ENCODE assay signal across 15 mouse cellular contexts in the genomic region with DNA sequence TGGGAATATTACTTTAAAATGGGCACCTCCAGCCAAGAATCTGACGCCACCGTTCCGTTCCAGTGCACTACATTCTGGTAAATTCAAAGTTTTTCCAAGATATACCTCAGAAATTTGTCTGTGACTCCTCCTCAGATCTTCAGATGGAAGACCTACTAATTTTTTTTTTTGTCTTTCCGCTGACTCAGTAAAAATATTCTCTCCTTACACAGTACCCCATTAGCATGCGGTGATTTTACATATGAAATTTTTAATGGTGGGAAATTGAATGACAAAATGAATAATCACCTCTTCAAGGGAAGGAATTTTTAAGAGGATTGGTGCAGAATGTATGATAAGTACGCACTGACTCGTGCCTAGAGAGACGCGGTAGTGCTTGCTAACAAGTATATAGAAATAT. TPM values are rescaled to one million over a fixed set of nuclear protein-coding genes. Genes with fewer than 3 reads are reported as not detected.
DNase-seq lines count a peak whose midpoint lies in the region; ATAC-seq and TF ChIP-seq lines count a peak whose summit lies in the region.
"Had no signal": no experiment of that assay in that cellular context is flagged by ENCODE, and none has a peak within 500 bp of the region (broad histone marks: within the 10 kb centered on the region; RNA-seq: fewer than 3 reads in every experiment).

No protein-coding gene starts in this region.

- H3K4me3 ChIP-seq in hindbrain, embryonic 13.5 days: no peak overlapping the region
- no peak overlapping the region for H3K4me3 ChIP-seq in hindbrain, embryonic 10.5 days
- H3K4me3 ChIP-seq in testis, adult 2 months (ENCODE audit: control insufficient read depth, low read depth, low read length): peak overlapping the region; percentile 84; the same call in 1 of the 2 replicates
- no peak overlapping the region for H3K4me3 ChIP-seq in liver, embryonic 13.5 days (replicated peaks)

- H3K4me1 ChIP-seq in hindbrain, embryonic 13.5 days (replicated peaks): peaks cover 25% of the 10 kb centered on the region
- H3K4me1 ChIP-seq in hindbrain, embryonic 10.5 days (replicated peaks): peaks cover 28% of the 10 kb centered on the region
- peaks cover 2% of the 10 kb centered on the region; the same call in 1 of the 2 replicates for H3K4me1 ChIP-seq in testis, adult 2 months (ENCODE audit: control insufficient read depth, insufficient read depth, low read length)
- peaks cover 43% of the 10 kb centered on the region for H3K4me1 ChIP-seq in liver, embryonic 13.5 days (replicated peaks)

- no peak for DNase-seq in hindbrain, embryonic 10.5 days (ENCODE audit: low spot score)
- DNase-seq in testis, postnatal 10 days (ENCODE audit: low spot score): no peak
- no peak for DNase-seq in liver, embryonic 13.5 days
- DNase-seq in embryo, embryonic 10.5 days (ENCODE audit: low spot score): no peak
- DNase-seq in heart, adult 11 months: no peak
- DNase-seq: kidney, adult 8-10 months; kidney, postnatal 4 days had no signal

- no peaks in the 10 kb centered on the region for H3K9me3 ChIP-seq in hindbrain, embryonic 13.5 days
- no peaks in the 10 kb centered on the region for H3K9me3 ChIP-seq in hindbrain, embryonic 10.5 days
- no peaks in the 10 kb centered on the region for H3K9me3 ChIP-seq in liver, embryonic 13.5 days (replicated peaks)
- H3K9me3 ChIP-seq: forebrain, embryonic 15.5 days; heart, embryonic 15.5 days had no signal

- TF ChIP-seq CTCF in testis, adult 2 months (IDR thresholded peaks at IDR 0.05; ENCODE audit: control insufficient read depth, insufficient read depth, insufficient replicate concordance, low read depth, low read length): no peak

- no peaks in the 10 kb centered on the region for H3K27me3 ChIP-seq in hindbrain, embryonic 13.5 days
- no peaks in the 10 kb centered on the region for H3K27me3 ChIP-seq in hindbrain, embryonic 10.5 days (ENCODE audit: insufficient read depth, poor library complexity, severe bottlenecking)
- H3K27me3 ChIP-seq in testis, adult 2 months (ENCODE audit: control insufficient read depth, insufficient read depth, low read length): no peaks in the 10 kb centered on the region
- 0 out of 2 replicates have a peak, but pooled peaks cover 5% of the 10 kb centered on the region for H3K27me3 ChIP-seq in liver, embryonic 13.5 days
- H3K27me3 ChIP-seq: forebrain, embryonic 15.5 days; heart, embryonic 15.5 days had no signal

- H3K27ac ChIP-seq in hindbrain, embryonic 13.5 days: peak overlapping the region; percentile 99; the same call in 1 of the 2 replicates
- no peak overlapping the region for H3K27ac ChIP-seq in hindbrain, embryonic 10.5 days
- peak overlapping the region; percentile 99 for H3K27ac ChIP-seq in testis, adult 2 months (ENCODE audit: control insufficient read depth, insufficient read depth, low read depth, low read length)
- no peak overlapping the region for H3K27ac ChIP-seq in liver, embryonic 13.5 days

- no peak for ATAC-seq in hindbrain, embryonic 13.5 days (ENCODE audit: low FRiP score)
- ATAC-seq in liver, embryonic 13.5 days (ENCODE audit: low read depth): no peak
- ATAC-seq: forebrain, embryonic 15.5 days; lung, postnatal 0 days had no signal

- H3K4me2 ChIP-seq in hindbrain, embryonic 13.5 days: no peak overlapping the region
- H3K4me2 ChIP-seq in liver, embryonic 13.5 days: peak overlapping the region; percentile 84

- no peaks in the 10 kb centered on the region for H3K36me3 ChIP-seq in hindbrain, embryonic 13.5 days
- peaks cover 8% of the 10 kb centered on the region; the same call in 1 of the 2 replicates for H3K36me3 ChIP-seq in hindbrain, embryonic 10.5 days
- H3K36me3 ChIP-seq in testis, adult 2 months (ENCODE audit: control insufficient read depth, insufficient read depth, low read length): peaks cover 2% of the 10 kb centered on the region
- no peaks in the 10 kb centered on the region for H3K36me3 ChIP-seq in liver, embryonic 13.5 days
- H3K36me3 ChIP-seq: forebrain, embryonic 15.5 days; heart, embryonic 15.5 days had no signal

- TF ChIP-seq POLR2A in testis, adult 2 months (IDR thresholded peaks at IDR 0.05; ENCODE audit: control insufficient read depth, low read depth, low read length): no peak

- 79% methylated on average over 9 of the region's 9 CpGs for WGBS in hindbrain, embryonic 13.5 days
- WGBS in hindbrain, embryonic 10.5 days: 95% methylated on average over 9 of the region's 9 CpGs
- WGBS in liver, embryonic 13.5 days (ENCODE audit: insufficient replicate concordance): 68% methylated on average over 9 of the region's 9 CpGs

- no peak overlapping the region for H3K9ac ChIP-seq in hindbrain, embryonic 13.5 days
- no peak overlapping the region for H3K9ac ChIP-seq in liver, embryonic 13.5 days

RNA-seq across cellular contexts. Expression of gene Calm2, which starts 1.6 kb away (rescaled TPM):
- polyA plus RNA-seq in hindbrain, embryonic 13.5 days (2015; fragmentation: Nextera tagmentation; extraction: Ambion mirVana): 2,223 and 2,271 TPM in 2 replicates
- 1,143 and 1,193 TPM in 2 replicates for polyA plus RNA-seq in hindbrain, embryonic 10.5 days (2016; fragmentation: Nextera tagmentation; extraction: Ambion mirVana)
- 174 and 245 TPM in 2 replicates for polyA plus RNA-seq in testis, adult 2 months (2012; rRNA removed)
- 415 and 484 TPM in 2 replicates for polyA plus RNA-seq in liver, embryonic 13.5 days (2015; fragmentation: Nextera tagmentation; extraction: Ambion mirVana)

RNA-seq across cellular contexts. Expression of gene Stpg4, which starts 20.8 kb away (rescaled TPM):
- polyA plus RNA-seq in hindbrain, embryonic 13.5 days (2015; fragmentation: Nextera tagmentation; extraction: Ambion mirVana): not detected in 2 replicates
- not detected in 2 replicates for polyA plus RNA-seq in hindbrain, embryonic 10.5 days (2016; fragmentation: Nextera tagmentation; extraction: Ambion mirVana)
- 382 and 415 TPM in 2 replicates for polyA plus RNA-seq in testis, adult 2 months (2012; rRNA removed)
- polyA plus RNA-seq in liver, embryonic 13.5 days (2015; fragmentation: Nextera tagmentation; extraction: Ambion mirVana): not detected in 2 replicates
- polyA plus RNA-seq: forebrain, embryonic 15.5 days; G1E; heart, embryonic 15.5 days; liver, adult 2 months; lung, postnatal 0 days; small intestine, adult 2 months had no signal

Comparison
In these comparisons a context has a peak if more than half of its experiments do, and no peak if none do; other contexts are left out.
1. H3K27ac ChIP-seq: peak in hindbrain, embryonic 13.5 days (single experiment) and testis, adult 2 months (single experiment); none in hindbrain, embryonic 10.5 days (single experiment) and liver, embryonic 13.5 days (single experiment).
2. RNA of gene Stpg4, which starts 20.8 kb away (polyA plus RNA-seq): 382 to 415 TPM in testis, adult 2 months; not detected in hindbrain, embryonic 13.5 days, not detected in hindbrain, embryonic 10.5 days and not detected in liver, embryonic 13.5 days; every median in the first group is over 100 times any median in the second.